25 mouse cellular contexts compared by ENCODE assay signal in genomic region chr6:124448959-124449667, GRCm38 (mm10). TPM values are rescaled to one million over a fixed set of nuclear protein-coding genes. Genes with fewer than 3 reads are reported as not detected.
DNase-seq lines count a peak whose midpoint lies in the region; ATAC-seq and TF ChIP-seq lines count a peak whose summit lies in the region.
"Had no signal": no experiment of that assay in that cellular context is flagged by ENCODE, and none has a peak within 500 bp of the region (broad histone marks: within the 10 kb centered on the region; RNA-seq: fewer than 3 reads in every experiment).

No protein-coding gene starts in this region.

- 95% methylated on average over 16 of the region's 16 CpGs for WGBS in hindbrain, embryonic 13.5 days
- 95% methylated on average over 16 of the region's 16 CpGs for WGBS in hindbrain, embryonic 14.5 days
- 72% methylated on average over 16 of the region's 16 CpGs for WGBS in liver, embryonic 12.5 days (ENCODE audit: insufficient replicate concordance)

- 0 out of 2 replicates have a peak, but pooled peaks have one; percentile 4 for ATAC-seq in hindbrain, embryonic 13.5 days (ENCODE audit: low FRiP score)
- ATAC-seq in hindbrain, embryonic 14.5 days (ENCODE audit: low FRiP score): no peak
- no peak for ATAC-seq in liver, embryonic 12.5 days
- ATAC-seq: forebrain, embryonic 15.5 days had no signal

- H3K27ac ChIP-seq in hindbrain, embryonic 13.5 days: no peak overlapping the region
- H3K27ac ChIP-seq in hindbrain, embryonic 14.5 days: no peak overlapping the region
- H3K27ac ChIP-seq in ES-Bruce4 (ENCODE audit: insufficient read depth, low read length): no peak overlapping the region
- H3K27ac ChIP-seq in liver, embryonic 12.5 days: no peak overlapping the region
- H3K27ac ChIP-seq: embryonic facial prominence, embryonic 10.5 days; forebrain, embryonic 15.5 days; hindbrain, embryonic 12.5 days; layer of hippocampus, adult 2 months; limb, embryonic 13.5 days; midbrain, embryonic 10.5 days had no signal

- H3K9me3 ChIP-seq in hindbrain, embryonic 13.5 days: no peaks in the 10 kb centered on the region
- H3K9me3 ChIP-seq in hindbrain, embryonic 14.5 days (ENCODE audit: control insufficient read depth, low read length): no peaks in the 10 kb centered on the region
- no peaks in the 10 kb centered on the region for H3K9me3 ChIP-seq in ES-Bruce4 (replicated peaks; ENCODE audit: control insufficient read depth, insufficient read depth, low read length, poor library complexity, severe bottlenecking)
- H3K9me3 ChIP-seq in liver, embryonic 12.5 days (replicated peaks): no peaks in the 10 kb centered on the region
- H3K9me3 ChIP-seq: embryonic facial prominence, embryonic 10.5 days; forebrain, embryonic 15.5 days; heart, embryonic 12.5 days; hindbrain, embryonic 12.5 days; limb, embryonic 13.5 days; midbrain, embryonic 10.5 days had no signal

- no peaks in the 10 kb centered on the region for H3K4me1 ChIP-seq in hindbrain, embryonic 13.5 days (replicated peaks)
- H3K4me1 ChIP-seq in hindbrain, embryonic 14.5 days (replicated peaks; ENCODE audit: control insufficient read depth, insufficient read depth, low read length): no peaks in the 10 kb centered on the region
- no peaks in the 10 kb centered on the region for H3K4me1 ChIP-seq in ES-Bruce4 (ENCODE audit: control insufficient read depth, insufficient read depth, low read length)
- H3K4me1 ChIP-seq in liver, embryonic 12.5 days: peaks cover 39% of the 10 kb centered on the region
- H3K4me1 ChIP-seq: forebrain, embryonic 15.5 days; heart, embryonic 12.5 days; hindbrain, embryonic 12.5 days; limb, embryonic 13.5 days had no signal

- H3K4me2 ChIP-seq in hindbrain, embryonic 13.5 days: no peak overlapping the region
- no peak overlapping the region for H3K4me2 ChIP-seq in hindbrain, embryonic 14.5 days (replicated peaks)
- peak overlapping the region; percentile 23; the same call in 1 of the 2 replicates for H3K4me2 ChIP-seq in liver, embryonic 12.5 days
- H3K4me2 ChIP-seq: forebrain, embryonic 15.5 days; heart, embryonic 12.5 days; hindbrain, embryonic 12.5 days; limb, embryonic 13.5 days had no signal

- TF ChIP-seq POLR2A in ES-Bruce4 (IDR thresholded peaks at IDR 0.05; ENCODE audit: insufficient read depth, low read length): no peak

- no peak for DNase-seq in hindbrain, embryonic 14.5 days (ENCODE audit: low spot score)
- DNase-seq in 3134 (ENCODE audit: extremely low read depth, insufficient read length, low spot score): peak; percentile 13
- no peak for DNase-seq in gastrocnemius, adult 18-20 months (ENCODE audit: low spot score)
- no peak for DNase-seq in urinary bladder, postnatal 14 days (ENCODE audit: low spot score)
- DNase-seq: adrenal gland, postnatal 14 days; cerebellum, adult 8-10 months; gastrocnemius, postnatal 14 days; heart, postnatal 10 days; kidney, adult 8-10 months; kidney, postnatal 10 days; lung, adult 18-20 months; lung, postnatal 10 days; thymus, adult 18-20 months; thymus, postnatal 4 days had no signal

- no peak for TF ChIP-seq EP300 in ES-Bruce4 (IDR thresholded peaks at IDR 0.05; ENCODE audit: insufficient read depth, low read depth, low read length)

- H3K27me3 ChIP-seq in hindbrain, embryonic 13.5 days: no peaks in the 10 kb centered on the region
- no peaks in the 10 kb centered on the region for H3K27me3 ChIP-seq in hindbrain, embryonic 14.5 days (ENCODE audit: control insufficient read depth, insufficient read depth, low read length)
- H3K27me3 ChIP-seq in ES-Bruce4 (ENCODE audit: control insufficient read depth, insufficient read depth, low read length, poor library complexity, severe bottlenecking): no peaks in the 10 kb centered on the region
- H3K27me3 ChIP-seq in liver, embryonic 12.5 days (replicated peaks): no peaks in the 10 kb centered on the region
- H3K27me3 ChIP-seq: forebrain, embryonic 15.5 days; hindbrain, embryonic 12.5 days; limb, embryonic 13.5 days had no signal

- no peak overlapping the region for H3K9ac ChIP-seq in hindbrain, embryonic 13.5 days
- no peak overlapping the region for H3K9ac ChIP-seq in hindbrain, embryonic 14.5 days
- peak overlapping the region; percentile 21 for H3K9ac ChIP-seq in ES-Bruce4 (ENCODE audit: low read depth, poor library complexity, severe bottlenecking)
- no peak overlapping the region for H3K9ac ChIP-seq in liver, embryonic 12.5 days
- H3K9ac ChIP-seq: forebrain, embryonic 15.5 days; heart, embryonic 12.5 days; hindbrain, embryonic 12.5 days; limb, embryonic 13.5 days had no signal

- H3K36me3 ChIP-seq in hindbrain, embryonic 13.5 days: peaks cover 58% of the 10 kb centered on the region
- H3K36me3 ChIP-seq in hindbrain, embryonic 14.5 days (replicated peaks; ENCODE audit: control insufficient read depth, insufficient read depth): peaks cover 72% of the 10 kb centered on the region
- H3K36me3 ChIP-seq in ES-Bruce4 (ENCODE audit: control insufficient read depth, insufficient read depth, low read length, poor library complexity, severe bottlenecking): no peaks in the 10 kb centered on the region
- H3K36me3 ChIP-seq in liver, embryonic 12.5 days: no peaks in the 10 kb centered on the region
- H3K36me3 ChIP-seq: embryonic facial prominence, embryonic 10.5 days; heart, embryonic 12.5 days; limb, embryonic 13.5 days had no signal

- no peak for TF ChIP-seq CTCF in ES-Bruce4 (IDR thresholded peaks at IDR 0.05; ENCODE audit: low read depth, low read length)

- H3K4me3 ChIP-seq in hindbrain, embryonic 13.5 days: no peak overlapping the region
- no peak overlapping the region for H3K4me3 ChIP-seq in hindbrain, embryonic 14.5 days (replicated peaks; ENCODE audit: low read length)
- peak overlapping the region; percentile 52 for H3K4me3 ChIP-seq in ES-Bruce4 (ENCODE audit: low read depth, low read length)
- H3K4me3 ChIP-seq in liver, embryonic 12.5 days: no peak overlapping the region
- H3K4me3 ChIP-seq: embryonic facial prominence, embryonic 10.5 days; forebrain, embryonic 15.5 days; heart, embryonic 12.5 days; hindbrain, embryonic 12.5 days; layer of hippocampus, adult 2 months; limb, embryonic 13.5 days; midbrain, embryonic 10.5 days had no signal

RNA-seq across cellular contexts. Expression of gene Clstn3, which starts 15.5 kb away (rescaled TPM):
- 73.7 and 80.0 TPM in 2 replicates for polyA plus RNA-seq in hindbrain, embryonic 13.5 days (2015; fragmentation: Nextera tagmentation; extraction: Ambion mirVana)
- polyA plus RNA-seq in hindbrain, embryonic 14.5 days (2014; fragmentation: Nextera tagmentation; extraction: Ambion mirVana): 94.2 and 110 TPM in 2 replicates
- polyA plus RNA-seq in ES-Bruce4 (2011; ENCODE audit: insufficient read depth, insufficient read length, low read depth, missing spikeins): 17.1 and 25.6 TPM in 2 replicates
- 4.1 and 5.0 TPM in 2 replicates for polyA plus RNA-seq in liver, embryonic 12.5 days (2016; fragmentation: Nextera tagmentation; extraction: Ambion mirVana)
- total RNA-seq in gastrocnemius, adult 18-20 months (2021): 1 to 10 TPM in 1 of 2 experiments, under 1 TPM in 1; 0.34 to 1.1 TPM
- total RNA-seq: neutrophil, adult 5-6 weeks had no signal

RNA-seq across cellular contexts. Expression of gene Pex5, which starts 34.2 kb away (rescaled TPM):
- 70.5 TPM in 2 replicates for polyA plus RNA-seq in hindbrain, embryonic 13.5 days (2015; fragmentation: Nextera tagmentation; extraction: Ambion mirVana)
- 51.7 and 58.6 TPM in 2 replicates for polyA plus RNA-seq in hindbrain, embryonic 14.5 days (2014; fragmentation: Nextera tagmentation; extraction: Ambion mirVana)
- 31.0 and 31.4 TPM in 2 replicates for polyA plus RNA-seq in ES-Bruce4 (2011; ENCODE audit: insufficient read depth, insufficient read length, low read depth, missing spikeins)
- polyA plus RNA-seq in liver, embryonic 12.5 days (2016; fragmentation: Nextera tagmentation; extraction: Ambion mirVana): 26.3 and 26.5 TPM in 2 replicates
- total RNA-seq in gastrocnemius, adult 18-20 months (2021): 10 to 100 TPM; 20.2 to 20.6 TPM

RNA-seq across cellular contexts. Expression of gene C1rl, which starts 43.8 kb away (rescaled TPM):
- polyA plus RNA-seq in hindbrain, embryonic 13.5 days (2015; fragmentation: Nextera tagmentation; extraction: Ambion mirVana): 0.32 TPM in 2 replicates
- 0.31 and 0.46 TPM in 2 replicates for polyA plus RNA-seq in hindbrain, embryonic 14.5 days (2014; fragmentation: Nextera tagmentation; extraction: Ambion mirVana)
- polyA plus RNA-seq in ES-Bruce4 (2011; ENCODE audit: insufficient read depth, insufficient read length, low read depth, missing spikeins): 0.79 and 1.3 TPM in 2 replicates
- polyA plus RNA-seq in liver, embryonic 12.5 days (2016; fragmentation: Nextera tagmentation; extraction: Ambion mirVana): 4.4 and 4.5 TPM in 2 replicates
- under 1 TPM; 0.50 to 0.57 TPM for total RNA-seq in gastrocnemius, adult 18-20 months (2021)
